Comparison of ENCODE assay signal across 9 mouse cellular contexts in the genomic region with DNA sequence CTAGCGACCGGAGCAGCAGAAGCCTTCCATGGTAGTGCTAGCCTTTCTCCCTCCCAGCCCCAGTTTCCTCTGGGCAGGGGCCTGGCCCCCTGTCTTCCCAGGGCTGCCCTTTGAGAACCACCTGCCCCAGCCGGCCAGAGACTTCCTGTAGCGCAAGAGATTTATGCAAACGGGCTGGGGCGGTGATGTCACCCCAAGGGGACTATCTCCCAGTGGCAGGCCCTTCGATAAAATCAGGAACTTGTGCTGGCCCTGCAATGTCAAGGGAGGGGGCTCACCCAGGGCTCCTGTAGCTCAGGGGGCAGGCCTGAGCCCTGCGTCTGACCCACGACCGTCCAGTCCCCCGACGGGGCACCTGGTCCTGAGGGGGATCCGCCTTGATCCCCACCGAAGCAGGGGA. TPM values are rescaled to one million over a fixed set of nuclear protein-coding genes. Genes with fewer than 3 reads are reported as not detected.
DNase-seq lines count a peak whose midpoint lies in the region; ATAC-seq and TF ChIP-seq lines count a peak whose summit lies in the region.
"Had no signal": no experiment of that assay in that cellular context is flagged by ENCODE, and none has a peak within 500 bp of the region (broad histone marks: within the 10 kb centered on the region; RNA-seq: fewer than 3 reads in every experiment).

No protein-coding gene starts in this region.

- peak overlapping the region; percentile 19; the same call in 1 of the 2 replicates for H3K4me3 ChIP-seq in kidney, adult 2 months (ENCODE audit: insufficient read depth, low read depth, low read length)
- H3K4me3 ChIP-seq in kidney, embryonic 14.5 days (ENCODE audit: low read length), result no peak overlapping the region
- H3K4me3 ChIP-seq in bone marrow macrophage, adult 2 months (ENCODE audit: insufficient read depth, low read length), result peak overlapping the region; percentile 98
- H3K4me3 ChIP-seq in liver, embryonic 12.5 days, result peak overlapping the region; percentile 44
- 0 out of 2 replicates have a peak overlapping the region, but pooled peaks have one; percentile 1 for H3K4me3 ChIP-seq in olfactory bulb, adult 2 months (ENCODE audit: insufficient read depth, low read depth, low read length)

- ATAC-seq in kidney, embryonic 14.5 days (ENCODE audit: low FRiP score, low TSS enrichment), result no peak
- ATAC-seq in liver, embryonic 12.5 days, result peak; percentile 77
- ATAC-seq in CD4-positive, CD25-positive, alpha-beta regulatory T cell, adult 4 months, result no peak

- H3K4me2 ChIP-seq in kidney, embryonic 14.5 days (replicated peaks; ENCODE audit: low read depth, low read length), result no peak overlapping the region
- H3K4me2 ChIP-seq in liver, embryonic 12.5 days, result peak overlapping the region; percentile 56

- no peak for TF ChIP-seq CTCF in kidney, adult 2 months (conservative IDR thresholded peaks at IDR 0.05; ENCODE audit: insufficient read depth, insufficient read length, low read depth, low read length)
- no peak for TF ChIP-seq CTCF in bone marrow macrophage, adult 2 months (IDR thresholded peaks at IDR 0.05; ENCODE audit: low read depth, low read length)
- TF ChIP-seq CTCF in olfactory bulb, adult 2 months (IDR thresholded peaks at IDR 0.05; ENCODE audit: insufficient read depth, low read depth, low read length), result no peak

- H3K9ac ChIP-seq in kidney, embryonic 14.5 days (ENCODE audit: low read depth, low read length), result no peak overlapping the region
- H3K9ac ChIP-seq in liver, embryonic 12.5 days, result peak overlapping the region; percentile 55

- H3K4me1 ChIP-seq in kidney, adult 2 months (ENCODE audit: control insufficient read depth, insufficient read depth, low read length), result no peaks in the 10 kb centered on the region
- H3K4me1 ChIP-seq in kidney, embryonic 14.5 days (ENCODE audit: control insufficient read depth, insufficient read depth, low read length), result no peaks in the 10 kb centered on the region
- peaks cover 30% of the 10 kb centered on the region for H3K4me1 ChIP-seq in bone marrow macrophage, adult 2 months (ENCODE audit: control insufficient read depth, insufficient read depth, low read length)
- H3K4me1 ChIP-seq in liver, embryonic 12.5 days, result peaks cover 45% of the 10 kb centered on the region
- no peaks in the 10 kb centered on the region for H3K4me1 ChIP-seq in olfactory bulb, adult 2 months (ENCODE audit: control insufficient read depth, insufficient read depth, low read length)

- no peaks in the 10 kb centered on the region for H3K27me3 ChIP-seq in kidney, adult 2 months (replicated peaks; ENCODE audit: control insufficient read depth, insufficient read depth, low read length)
- no peaks in the 10 kb centered on the region for H3K27me3 ChIP-seq in kidney, embryonic 14.5 days (ENCODE audit: control insufficient read depth, insufficient read depth, low read length)
- H3K27me3 ChIP-seq in liver, embryonic 12.5 days (replicated peaks), result peaks cover 8% of the 10 kb centered on the region

- WGBS in kidney, adult 2 months, result 76% methylated on average over 14 of the region's 14 CpGs
- 66% methylated on average over 14 of the region's 14 CpGs for WGBS in kidney, embryonic 14.5 days
- WGBS in liver, embryonic 12.5 days (ENCODE audit: insufficient replicate concordance), result 14% methylated on average over 14 of the region's 14 CpGs
- WGBS in olfactory bulb, adult 2 months, result 82% methylated on average over 14 of the region's 14 CpGs

- no peak for TF ChIP-seq POLR2A in kidney, adult 2 months (IDR thresholded peaks at IDR 0.05; ENCODE audit: low read depth, low read length)
- no peak for TF ChIP-seq POLR2A in bone marrow macrophage, adult 2 months (IDR thresholded peaks at IDR 0.05; ENCODE audit: borderline replicate concordance, low read depth, low read length)
- no peak for TF ChIP-seq POLR2A in olfactory bulb, adult 2 months (IDR thresholded peaks at IDR 0.05; ENCODE audit: insufficient read depth, low read depth, low read length)

- no peak overlapping the region for H3K27ac ChIP-seq in kidney, adult 2 months (ENCODE audit: insufficient read depth, low read depth, low read length)
- no peak overlapping the region for H3K27ac ChIP-seq in kidney, embryonic 14.5 days (ENCODE audit: low read depth, low read length)
- H3K27ac ChIP-seq in bone marrow macrophage, adult 2 months (ENCODE audit: insufficient read depth, low read depth, low read length), result peak overlapping the region; percentile 92
- H3K27ac ChIP-seq in liver, embryonic 12.5 days, result peak overlapping the region; percentile 67; the same call in 1 of the 2 replicates
- H3K27ac ChIP-seq in olfactory bulb, adult 2 months (ENCODE audit: insufficient read depth, low read depth, low read length), result no peak overlapping the region

- no peaks in the 10 kb centered on the region for H3K9me3 ChIP-seq in kidney, embryonic 14.5 days (ENCODE audit: control insufficient read depth, low read length)
- no peaks in the 10 kb centered on the region for H3K9me3 ChIP-seq in liver, embryonic 12.5 days (replicated peaks)

- no peaks in the 10 kb centered on the region for H3K36me3 ChIP-seq in kidney, adult 2 months (ENCODE audit: control insufficient read depth, insufficient read depth, low read length)
- H3K36me3 ChIP-seq in kidney, embryonic 14.5 days (ENCODE audit: control insufficient read depth, insufficient read depth, low read length), result no peaks in the 10 kb centered on the region
- no peaks in the 10 kb centered on the region for H3K36me3 ChIP-seq in liver, embryonic 12.5 days

- peak; percentile 30 for DNase-seq in kidney, adult 2 months
- DNase-seq in frontal cortex, postnatal 10 days (ENCODE audit: low spot score in 2 of 2), result no peak
- DNase-seq in cerebellum, postnatal 36 days, result no peak
- DNase-seq: kidney, adult 8-10 months had no signal

RNA-seq across cellular contexts. Expression of a gene that starts 14.3 kb away (rescaled TPM):
- polyA plus RNA-seq in kidney, adult 2 months (2012; rRNA removed), result 12.9 and 17.4 TPM in 2 replicates
- polyA plus RNA-seq in kidney, embryonic 14.5 days (2014; fragmentation: Nextera tagmentation; extraction: Ambion mirVana), result 2.2 and 3.7 TPM in 2 replicates
- polyA plus RNA-seq in bone marrow macrophage, adult 2 months (2012; ENCODE audit: insufficient read depth, insufficient read length, missing spikeins), result 464 and 487 TPM in 2 replicates
- polyA plus RNA-seq in liver, embryonic 12.5 days (2016; fragmentation: Nextera tagmentation; extraction: Ambion mirVana), result 16.8 and 18.5 TPM in 2 replicates
- not detected in 2 replicates for polyA plus RNA-seq in olfactory bulb, adult 2 months (2012; ENCODE audit: insufficient read depth, insufficient read length, low replicate concordance, missing spikeins)
- polyA plus RNA-seq in CD4-positive, CD25-positive, alpha-beta regulatory T cell, adult 4 months (2017; shearing (Covaris generic)), result under 1 TPM in 1 of 2 experiments, not detected in 1; 0.49 TPM

RNA-seq across cellular contexts. Expression of a gene that starts 21.4 kb away (rescaled TPM):
- polyA plus RNA-seq in kidney, adult 2 months (2012; rRNA removed), result 0.14 and 0.24 TPM in 2 replicates
- polyA plus RNA-seq in kidney, embryonic 14.5 days (2014; fragmentation: Nextera tagmentation; extraction: Ambion mirVana), result not detected in 2 replicates
- polyA plus RNA-seq in bone marrow macrophage, adult 2 months (2012; ENCODE audit: insufficient read depth, insufficient read length, missing spikeins), result 0.19 TPM in 1 of 2 replicates, not detected in the other
- 0.23 and 0.39 TPM in 2 replicates for polyA plus RNA-seq in liver, embryonic 12.5 days (2016; fragmentation: Nextera tagmentation; extraction: Ambion mirVana)
- polyA plus RNA-seq in olfactory bulb, adult 2 months (2012; ENCODE audit: insufficient read depth, insufficient read length, low replicate concordance, missing spikeins), result not detected in 2 replicates
- not detected for polyA plus RNA-seq in CD4-positive, CD25-positive, alpha-beta regulatory T cell, adult 4 months (2017; shearing (Covaris generic))

RNA-seq across cellular contexts. Expression of a gene that starts 26.3 kb away (rescaled TPM):
- 87.2 and 103 TPM in 2 replicates for polyA plus RNA-seq in kidney, adult 2 months (2012; rRNA removed)
- polyA plus RNA-seq in kidney, embryonic 14.5 days (2014; fragmentation: Nextera tagmentation; extraction: Ambion mirVana), result 31.1 and 32.8 TPM in 2 replicates
- 47.0 and 55.1 TPM in 2 replicates for polyA plus RNA-seq in bone marrow macrophage, adult 2 months (2012; ENCODE audit: insufficient read depth, insufficient read length, missing spikeins)
- polyA plus RNA-seq in liver, embryonic 12.5 days (2016; fragmentation: Nextera tagmentation; extraction: Ambion mirVana), result 15.1 and 15.3 TPM in 2 replicates
- not detected in 2 replicates for polyA plus RNA-seq in olfactory bulb, adult 2 months (2012; ENCODE audit: insufficient read depth, insufficient read length, low replicate concordance, missing spikeins)
- 10 to 100 TPM; 33.1 to 55.2 TPM for polyA plus RNA-seq in CD4-positive, CD25-positive, alpha-beta regulatory T cell, adult 4 months (2017; shearing (Covaris generic))

RNA-seq across cellular contexts. Expression of a gene that starts 42.7 kb away (rescaled TPM):
- 114 and 127 TPM in 2 replicates for polyA plus RNA-seq in kidney, adult 2 months (2012; rRNA removed)
- 356 and 399 TPM in 2 replicates for polyA plus RNA-seq in kidney, embryonic 14.5 days (2014; fragmentation: Nextera tagmentation; extraction: Ambion mirVana)
- 103 and 124 TPM in 2 replicates for polyA plus RNA-seq in bone marrow macrophage, adult 2 months (2012; ENCODE audit: insufficient read depth, insufficient read length, missing spikeins)
- 220 and 223 TPM in 2 replicates for polyA plus RNA-seq in liver, embryonic 12.5 days (2016; fragmentation: Nextera tagmentation; extraction: Ambion mirVana)
- not detected in 2 replicates for polyA plus RNA-seq in olfactory bulb, adult 2 months (2012; ENCODE audit: insufficient read depth, insufficient read length, low replicate concordance, missing spikeins)
- 100 to 1,000 TPM; 198 to 201 TPM for polyA plus RNA-seq in CD4-positive, CD25-positive, alpha-beta regulatory T cell, adult 4 months (2017; shearing (Covaris generic))

Comparison
In these comparisons a context has a peak if more than half of its experiments do, and no peak if none do; other contexts are left out.
1. H3K27ac ChIP-seq: peak in bone marrow macrophage, adult 2 months (single experiment) and liver, embryonic 12.5 days (single experiment); none in kidney, adult 2 months (single experiment), kidney, embryonic 14.5 days (single experiment) and olfactory bulb, adult 2 months (single experiment).
2. RNA of a gene that starts 14.3 kb away (polyA plus RNA-seq): 464 to 487 TPM in bone marrow macrophage, adult 2 months; 12.9 to 17.4 TPM in kidney, adult 2 months, 16.8 to 18.5 TPM in liver, embryonic 12.5 days, 2.2 to 3.7 TPM in kidney, embryonic 14.5 days, 0.49 TPM in CD4-positive, CD25-positive, alpha-beta regulatory T cell, adult 4 months and not detected in olfactory bulb, adult 2 months; every median in the first group is over 10 times any median in the second.
3. RNA of a gene that starts 26.3 kb away (polyA plus RNA-seq): 87.2 to 103 TPM in kidney, adult 2 months, 33.1 to 55.2 TPM in CD4-positive, CD25-positive, alpha-beta regulatory T cell, adult 4 months, 47.0 to 55.1 TPM in bone marrow macrophage, adult 2 months, 31.1 to 32.8 TPM in kidney, embryonic 14.5 days and 15.1 to 15.3 TPM in liver, embryonic 12.5 days; not detected in olfactory bulb, adult 2 months; every median in the first group is over 10 times any median in the second.